Mouse (Mus musculus) E14TG2a.4 (cell line): ENCODE data around the gene Ybx2.

Experiments used
- H3K27me3 ChIP-seq: 2 replicates; pipeline ENCODE4 v1.6.1; 2014; ENCODE audit warnings: low read length, control low read depth; ENCODE audit not compliant: insufficient read depth
- H3K36me3 ChIP-seq: 2 replicates; pipeline ENCODE4 v1.6.1; 2014; ENCODE audit warnings: low read length, control low read depth; ENCODE audit not compliant: insufficient read depth
- H3K4me1 ChIP-seq: replicated peaks from 2 replicates; pipeline ENCODE4 v1.6.1; 2014; ENCODE audit warnings: low read depth, low read length, control low read depth
- H3K4me3 ChIP-seq: replicated peaks from 2 replicates; pipeline ENCODE4 v1.5.1; 2014; ENCODE audit warnings: mild to moderate bottlenecking, low read length
- H3K9me3 ChIP-seq: 2 replicates; pipeline ENCODE4 v1.6.1; 2014; ENCODE audit warnings: low read length, control low read depth
- CTCF ChIP-seq: conservative IDR thresholded peaks from 2 replicates; pipeline ENCODE4 v1.5.1; 2014; ENCODE audit warnings: low read length
- NANOG ChIP-seq: IDR thresholded peaks from 2 replicates; pipeline ENCODE4 v1.6.1; 2014; ENCODE audit warnings: borderline replicate concordance, low read length, mixed read lengths
- POU5F1 ChIP-seq: IDR thresholded peaks from 2 replicates; pipeline ENCODE4 v1.6.1; 2014; ENCODE audit warnings: low read length, borderline replicate concordance

The Ybx2 gene

DNA sequence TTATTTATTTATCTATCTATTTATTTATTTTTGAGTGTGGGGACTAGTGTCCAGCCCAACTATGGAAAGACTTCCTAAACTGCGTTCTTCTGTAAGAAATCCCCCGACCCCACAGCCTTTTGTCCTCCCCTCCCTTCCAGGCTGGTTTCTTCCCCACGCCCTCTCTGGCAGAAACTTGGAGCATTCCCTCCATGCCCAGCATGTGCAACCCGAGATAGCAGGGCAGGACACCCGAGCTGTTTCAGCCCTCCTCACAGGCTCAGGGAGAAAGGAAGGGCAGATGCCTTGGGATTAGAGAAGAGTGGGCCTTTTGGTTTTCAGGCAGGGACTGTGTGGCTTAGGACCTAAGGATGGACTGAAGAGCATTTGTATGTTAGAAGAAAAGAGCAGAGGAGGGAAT lies 47.3 kb downstream of the Ybx2 start:
- TF ChIP-seq POU5F1 (no peak), NANOG (no peak), CTCF (no peak)
- Histone ChIP-seq H3K9me3 (no peaks in the 10 kb centered on the region), H3K4me3 (no peak overlapping the region; the same call in 1 of the 2 replicates), H3K27me3 (no peaks in the 10 kb centered on the region), H3K36me3 (peaks cover 60% of the 10 kb centered on the region), H3K4me1 (peaks cover 31% of the 10 kb centered on the region)

DNA sequence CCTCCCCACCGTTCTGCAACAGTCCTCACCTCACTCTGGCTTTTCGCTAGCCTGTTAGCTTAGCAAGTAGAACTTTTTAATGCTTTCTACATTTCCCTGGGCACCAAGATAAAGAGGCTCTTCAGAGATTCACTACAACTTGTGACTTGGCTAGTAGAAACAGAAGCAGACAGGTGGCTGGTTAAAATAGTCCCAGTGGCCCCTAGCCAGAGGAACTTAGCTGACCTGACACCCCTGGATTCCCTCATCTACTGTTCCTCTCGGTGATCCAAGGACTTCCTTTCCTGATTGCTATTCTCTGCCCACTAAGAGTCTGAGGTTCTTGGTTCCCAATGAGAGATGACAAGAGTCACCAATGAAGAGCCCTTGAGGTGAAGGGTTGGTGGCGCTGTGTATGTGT lies 47.8 kb downstream of the Ybx2 start:
- Histone ChIP-seq H3K36me3 (peaks cover 60% of the 10 kb centered on the region), H3K4me3 (no peak overlapping the region), H3K9me3 (no peaks in the 10 kb centered on the region), H3K27me3 (no peaks in the 10 kb centered on the region), H3K4me1 (peaks cover 31% of the 10 kb centered on the region)
- no peak for TF ChIP-seq CTCF

DNA sequence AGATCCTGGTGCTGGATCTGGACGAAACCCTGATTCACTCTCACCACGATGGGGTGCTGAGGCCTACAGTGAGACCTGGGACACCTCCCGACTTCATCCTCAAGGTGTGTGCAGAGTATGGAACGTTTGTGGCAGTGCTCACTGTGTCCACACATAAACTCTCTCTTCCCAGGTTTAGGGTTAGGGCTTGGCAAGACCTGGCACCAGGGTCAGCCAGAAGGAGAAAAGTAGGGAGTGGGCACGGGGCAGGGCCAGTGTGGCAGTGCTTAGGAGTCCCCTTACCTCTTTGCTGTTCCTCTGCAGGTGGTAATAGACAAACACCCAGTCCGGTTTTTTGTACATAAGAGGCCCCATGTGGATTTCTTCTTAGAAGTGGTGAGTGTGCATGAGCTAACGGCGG lies 48.8 kb downstream of the Ybx2 start:
- TF ChIP-seq NANOG (no peak), POU5F1 (no peak), CTCF (no peak)
- Histone ChIP-seq H3K4me3 (no peak overlapping the region), H3K36me3 (peaks cover 65% of the 10 kb centered on the region), H3K9me3 (no peaks in the 10 kb centered on the region), H3K4me1 (peaks cover 22% of the 10 kb centered on the region), H3K27me3 (no peaks in the 10 kb centered on the region)

DNA sequence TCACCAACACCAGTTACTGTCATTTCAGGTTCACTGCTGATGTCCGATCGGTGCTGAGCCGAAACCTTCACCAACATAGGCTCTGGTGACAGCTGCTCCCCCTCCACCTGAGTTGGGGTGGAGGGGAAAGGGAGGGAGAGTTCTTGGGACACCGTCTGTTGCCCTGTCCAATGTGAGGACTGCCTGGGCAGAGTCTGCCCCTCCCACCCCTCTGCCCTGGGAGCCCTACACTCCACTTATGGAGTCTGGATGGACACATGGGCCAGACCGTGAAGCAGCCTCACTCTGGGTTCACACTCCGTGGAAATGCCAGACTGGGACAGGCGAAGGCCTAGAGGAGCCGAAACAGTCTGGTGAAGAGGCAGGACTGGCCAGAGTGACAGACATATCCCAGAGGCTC lies 54.4 kb downstream of the Ybx2 start:
- no peak overlapping the region for H3K4me3 ChIP-seq
- TF ChIP-seq CTCF (no peak), POU5F1 (no peak), NANOG (no peak)
- peaks cover 74% of the 10 kb centered on the region for H3K36me3 ChIP-seq
- no peaks in the 10 kb centered on the region for H3K27me3 ChIP-seq
- H3K9me3 ChIP-seq, result no peaks in the 10 kb centered on the region
- peaks cover 34% of the 10 kb centered on the region for H3K4me1 ChIP-seq
